Mouse (Mus musculus) MEL (cell line): ENCODE data around the gene Fas. TPM values are rescaled to one million over a fixed set of nuclear protein-coding genes. Genes with fewer than 3 reads are reported as not detected.
A peak's percentile ranks its signal among the peaks of the same experiment; 100 is the strongest.

Experiments
- DNase-seq: peaks from one replicate; pipeline ENCODE4 v3.0.0; 2011; ENCODE audit warnings: low read depth, low spot score
- H3K27ac ChIP-seq: 2 replicates; pipeline ENCODE4 v1.5.1; 2012; ENCODE audit warnings: low read depth, mild to moderate bottlenecking, control low read depth, low read length, moderate library complexity; ENCODE audit not compliant: control insufficient read depth
- H3K27me3 ChIP-seq, 2 experiments: fragments of 150-350 bp in 1 of 2; sonication (generic) in 1 of 2; 2 replicates each; pipeline ENCODE4 v1.6.1; 2012; ENCODE audit warnings: low read length in 2 of 2, mild to moderate bottlenecking in 2 of 2, improper control_type of control experiment in 1 of 2, moderate library complexity in 1 of 2; ENCODE audit not compliant: insufficient read depth in 2 of 2, control insufficient read depth in 1 of 2
- H3K36me3 ChIP-seq, 2 experiments: 2 replicates each; pipeline ENCODE4 v1.6.1; 2012 to 2014; ENCODE audit warnings: low read length in 2 of 2, improper control_type of control experiment in 1 of 2, inconsistent platforms in 1 of 2, mild to moderate bottlenecking in 1 of 2; ENCODE audit not compliant: insufficient read depth in 2 of 2, control insufficient read depth in 1 of 2
- H3K4me1 ChIP-seq, 2 experiments: fragments of 150-350 bp in 1 of 2; sonication (generic) in 1 of 2; 2 replicates each; pipeline ENCODE4 v1.6.1; 2012; ENCODE audit warnings: low read length in 2 of 2, improper control_type of control experiment in 1 of 2, mild to moderate bottlenecking in 1 of 2; ENCODE audit not compliant: insufficient read depth in 2 of 2, control insufficient read depth in 1 of 2
- H3K4me3 ChIP-seq, 2 experiments: fragments of 150-350 bp in 1 of 2; sonication (generic) in 1 of 2; 2 replicates each; pipeline ENCODE4 v1.5.1; 2012; ENCODE audit warnings: low read depth in 2 of 2, low read length in 2 of 2, mild to moderate bottlenecking in 2 of 2, moderate library complexity in 2 of 2, control low read depth in 1 of 2, improper control_type of control experiment in 1 of 2; ENCODE audit not compliant: control insufficient read depth in 1 of 2, insufficient read depth in 1 of 2
- H3K79me2 ChIP-seq: 2 replicates; pipeline ENCODE4 v1.6.1; 2012; ENCODE audit warnings: mild to moderate bottlenecking, low read length, moderate library complexity; ENCODE audit not compliant: control insufficient read depth, poor library complexity, insufficient read depth
- H3K9ac ChIP-seq: 2 replicates; pipeline ENCODE4 v1.6.1; 2012; ENCODE audit warnings: low read depth, mild to moderate bottlenecking, control low read depth, low read length, moderate library complexity; ENCODE audit not compliant: control insufficient read depth, poor library complexity, severe bottlenecking
- H3K9me3 ChIP-seq: fragments of 150-350 bp; sonication (generic); replicated peaks from 2 replicates; pipeline ENCODE4 v1.6.1; 2012; ENCODE audit warnings: mild to moderate bottlenecking, low read length, improper control_type of control experiment, moderate library complexity; ENCODE audit not compliant: insufficient read depth
- BHLHE40 ChIP-seq: IDR thresholded peaks from 2 replicates; pipeline ENCODE4 v1.6.1; 2012; ENCODE audit warnings: low read depth, mild to moderate bottlenecking, inconsistent platforms, low read length, improper control_type of control experiment, borderline replicate concordance
- CTCF ChIP-seq, 3 experiments: IDR thresholded peaks in 2 of 3; conservative IDR thresholded peaks in 1 of 3; 2 replicates each; pipeline ENCODE4 v1.5.1; 2011 to 2012; ENCODE audit warnings: low read length in 3 of 3, low read depth in 2 of 3, mild to moderate bottlenecking in 2 of 3, improper control_type of control experiment in 1 of 3, inconsistent platforms in 1 of 3, mixed read lengths in 1 of 3, moderate library complexity in 1 of 3; ENCODE audit not compliant: control insufficient read depth in 1 of 3, insufficient read depth in 1 of 3, poor library complexity in 1 of 3, severe bottlenecking in 1 of 3
- ELF1 ChIP-seq: IDR thresholded peaks from 2 replicates; pipeline ENCODE4 v1.6.1; 2014; ENCODE audit warnings: low read depth, mild to moderate bottlenecking, inconsistent platforms, low read length, improper control_type of control experiment, moderate library complexity
- EP300 ChIP-seq, 2 experiments: IDR thresholded peaks; 2 replicates each; pipeline ENCODE4 v1.6.1; 2011; ENCODE audit warnings: improper control_type of control experiment in 2 of 2, low read length in 2 of 2, low read depth in 1 of 2, mild to moderate bottlenecking in 1 of 2
- GATA1 ChIP-seq: IDR thresholded peaks from 2 replicates; pipeline ENCODE4 v1.6.1; 2011; ENCODE audit warnings: low read depth, low read length, improper control_type of control experiment
- HCFC1 ChIP-seq: IDR thresholded peaks from 2 replicates; pipeline ENCODE4 v1.6.1; 2012; ENCODE audit warnings: low read depth, mild to moderate bottlenecking, inconsistent platforms, low read length, improper control_type of control experiment, moderate library complexity
- MAFK ChIP-seq: IDR thresholded peaks from 2 replicates; pipeline ENCODE4 v1.6.1; 2011; ENCODE audit warnings: low read depth, mild to moderate bottlenecking, low read length, improper control_type of control experiment, borderline replicate concordance
- MAX ChIP-seq: IDR thresholded peaks from 2 replicates; pipeline ENCODE4 v1.6.1; 2011; ENCODE audit warnings: low read length, improper control_type of control experiment
- MAZ ChIP-seq: IDR thresholded peaks from 2 replicates; pipeline ENCODE4 v1.6.1; 2012; ENCODE audit warnings: low read depth, mild to moderate bottlenecking, inconsistent platforms, low read length, improper control_type of control experiment
- MEF2A ChIP-seq: IDR thresholded peaks from 2 replicates; pipeline ENCODE4 v1.6.1; 2014; ENCODE audit warnings: low read depth, mild to moderate bottlenecking, inconsistent platforms, low read length, improper control_type of control experiment; ENCODE audit not compliant: poor library complexity, insufficient replicate concordance, severe bottlenecking; ENCODE audit errors: extremely low read depth
- MYB ChIP-seq: IDR thresholded peaks from 2 replicates; pipeline ENCODE4 v1.6.1; 2011; ENCODE audit warnings: mild to moderate bottlenecking, low read depth, low read length, improper control_type of control experiment
- NELFE ChIP-seq: IDR thresholded peaks from 2 replicates; pipeline ENCODE4 v1.6.1; 2011; ENCODE audit warnings: low read depth, low read length, improper control_type of control experiment
- NRF1 ChIP-seq: IDR thresholded peaks from 2 replicates; pipeline ENCODE4 v1.6.1; 2014; ENCODE audit warnings: low read depth, mild to moderate bottlenecking, inconsistent platforms, low read length, improper control_type of control experiment, moderate library complexity; ENCODE audit not compliant: poor library complexity, insufficient read depth, severe bottlenecking
- POLR2A ChIP-seq, 2 experiments: IDR thresholded peaks; 2 replicates each; pipeline ENCODE4 v1.6.1; 2011 to 2012; ENCODE audit warnings: low read length in 2 of 2, mild to moderate bottlenecking in 2 of 2, control low read depth in 1 of 2, improper control_type of control experiment in 1 of 2, low read depth in 1 of 2, moderate library complexity in 1 of 2; ENCODE audit not compliant: control insufficient read depth in 1 of 2, insufficient read depth in 1 of 2, poor library complexity in 1 of 2
- POLR2AphosphoS2 ChIP-seq: IDR thresholded peaks from 2 replicates; pipeline ENCODE4 v1.6.1; 2011; ENCODE audit warnings: low read length, improper control_type of control experiment
- POLR2AphosphoS5 ChIP-seq: IDR thresholded peaks from 2 replicates; pipeline ENCODE4 v1.6.1; 2012; ENCODE audit warnings: low read depth, borderline replicate concordance, mild to moderate bottlenecking, inconsistent platforms, low read length, moderate library complexity, mixed read lengths
- RAD21 ChIP-seq: IDR thresholded peaks from 2 replicates; pipeline ENCODE4 v1.6.1; 2011; ENCODE audit warnings: mild to moderate bottlenecking, low read depth, low read length, improper control_type of control experiment
- RCOR1 ChIP-seq: IDR thresholded peaks from 2 replicates; pipeline ENCODE4 v1.6.1; 2012; ENCODE audit warnings: low read depth, mild to moderate bottlenecking, inconsistent platforms, low read length, improper control_type of control experiment
- TAL1 ChIP-seq: IDR thresholded peaks from 2 replicates; pipeline ENCODE4 v1.6.1; 2012; ENCODE audit warnings: mild to moderate bottlenecking, inconsistent platforms, low read length, moderate library complexity, mixed read lengths
- TBP ChIP-seq: IDR thresholded peaks from 2 replicates; pipeline ENCODE4 v1.8.0; 2011; ENCODE audit warnings: low read depth, low read length, improper control_type of control experiment
- TCF12 ChIP-seq: IDR thresholded peaks from 2 replicates; pipeline ENCODE4 v1.6.1; 2014; ENCODE audit warnings: low read depth, mild to moderate bottlenecking, inconsistent platforms, low read length, improper control_type of control experiment, moderate library complexity
- USF1 ChIP-seq: IDR thresholded peaks from 2 replicates; pipeline ENCODE4 v1.6.1; 2014; ENCODE audit warnings: low read depth, mild to moderate bottlenecking, inconsistent platforms, low read length, improper control_type of control experiment, moderate library complexity
- USF2 ChIP-seq, 2 experiments: IDR thresholded peaks; 2 replicates each; pipeline ENCODE4 v1.6.1; 2011 to 2012; ENCODE audit warnings: improper control_type of control experiment in 2 of 2, low read length in 2 of 2, borderline replicate concordance in 1 of 2, inconsistent platforms in 1 of 2, low read depth in 1 of 2, mild to moderate bottlenecking in 1 of 2; ENCODE audit not compliant: insufficient read depth in 1 of 2
- ZC3H11A ChIP-seq: IDR thresholded peaks from 2 replicates; pipeline ENCODE4 v1.6.1; 2012; ENCODE audit warnings: low read depth, mild to moderate bottlenecking, inconsistent platforms, low read length, improper control_type of control experiment
- ZNF384 ChIP-seq: IDR thresholded peaks from 2 replicates; pipeline ENCODE4 v1.6.1; 2012; ENCODE audit warnings: low read depth, mild to moderate bottlenecking, inconsistent platforms, low read length, improper control_type of control experiment
- polyA plus RNA-seq, 2 experiments: library from polyadenylated mRNA; stranded (reverse) in 1 of 2; unstranded in 1 of 2; fragments of >175 nt in 1 of 2; fragments of >200 nt in 1 of 2; gene quantifications; 2 replicates each; pipeline versions ENCODE4 v1.2.1 to v1.2.4; 2012; ENCODE audit warnings: low replicate concordance in 2 of 2, low read depth in 1 of 2; ENCODE audit not compliant: insufficient read length in 2 of 2, insufficient read depth in 1 of 2, missing spikeins in 1 of 2
- total RNA-seq: library from RNA; depleted of rRNA; stranded (reverse); fragments of 300-350 nt; gene quantifications from 2 replicates; pipeline ENCODE4 v1.2.3, GENCODE M21; 2012

Fas gene
- total and polyA plus RNA-seq, 3 experiments: not detected

DNA sequence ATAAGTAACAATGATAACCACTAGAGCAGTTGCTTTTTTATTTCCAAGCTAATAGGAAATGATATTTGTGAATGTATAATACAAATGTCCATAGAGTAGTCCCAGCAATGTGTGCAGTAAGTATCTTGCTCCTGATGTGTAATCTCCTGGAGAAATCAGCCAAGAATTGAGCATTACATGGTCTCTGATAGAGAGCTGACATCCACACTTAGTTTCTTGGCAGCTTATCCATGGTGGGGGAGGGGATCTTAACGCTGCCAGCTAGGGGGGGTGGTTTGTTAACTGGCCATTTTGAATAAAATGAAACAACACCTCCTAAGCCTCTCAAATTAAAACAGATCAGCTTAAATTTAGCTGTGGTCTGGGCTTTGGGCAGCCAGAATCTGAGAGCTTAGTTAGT lies 21.5 kb upstream of the Fas start:
- no peak for DNase-seq
- Histone ChIP-seq H3K9ac (no peak overlapping the region), H3K36me3 (peaks cover 0 to 10% of the 10 kb centered on the region in 2 experiments; a peak in 2 of 4 replicates), H3K4me1 (peaks cover 3 to 15% of the 10 kb centered on the region in 2 experiments; a peak in 3 of 4 replicates), H3K9me3 (no peaks in the 10 kb centered on the region), H3K79me2 (no peaks in the 10 kb centered on the region), H3K4me3 (no peak overlapping the region), H3K27ac (no peak overlapping the region), H3K27me3 (no peaks in the 10 kb centered on the region; a peak in 2 of 4 replicates)
- TF ChIP-seq BHLHE40 (no peak), RAD21 (no peak), USF2 (IDR thresholded peaks at IDR 0.05; ENCODE audit: borderline replicate concordance in 1 of 2, insufficient read depth in 1 of 2, low read depth in 1 of 2, low read length in 2 of 2) (no peak), HCFC1 (no peak), EP300 (IDR thresholded peaks at IDR 0.05; ENCODE audit: low read depth in 1 of 2, low read length in 2 of 2) (no peak), MAZ (no peak), USF1 (no peak), RCOR1 (no peak), MYB (no peak), MAX (no peak), POLR2AphosphoS5 (no peak), POLR2AphosphoS2 (no peak), MAFK (no peak), TCF12 (no peak), TAL1 (no peak), POLR2A (IDR thresholded peaks at IDR 0.05; ENCODE audit: control insufficient read depth in 1 of 2, insufficient read depth in 1 of 2, low read depth in 1 of 2, low read length in 2 of 2, poor library complexity in 1 of 2) (no peak), NELFE (no peak), ZC3H11A (no peak), TBP (no peak), CTCF (IDR thresholded peaks at IDR 0.05 in 2 of 3, conservative IDR thresholded peaks at IDR 0.05 in 1 of 3; ENCODE audit: control insufficient read depth in 1 of 3, insufficient read depth in 1 of 3, low read depth in 2 of 3, low read length in 3 of 3, poor library complexity in 1 of 3, severe bottlenecking in 1 of 3) (no peak)

DNA sequence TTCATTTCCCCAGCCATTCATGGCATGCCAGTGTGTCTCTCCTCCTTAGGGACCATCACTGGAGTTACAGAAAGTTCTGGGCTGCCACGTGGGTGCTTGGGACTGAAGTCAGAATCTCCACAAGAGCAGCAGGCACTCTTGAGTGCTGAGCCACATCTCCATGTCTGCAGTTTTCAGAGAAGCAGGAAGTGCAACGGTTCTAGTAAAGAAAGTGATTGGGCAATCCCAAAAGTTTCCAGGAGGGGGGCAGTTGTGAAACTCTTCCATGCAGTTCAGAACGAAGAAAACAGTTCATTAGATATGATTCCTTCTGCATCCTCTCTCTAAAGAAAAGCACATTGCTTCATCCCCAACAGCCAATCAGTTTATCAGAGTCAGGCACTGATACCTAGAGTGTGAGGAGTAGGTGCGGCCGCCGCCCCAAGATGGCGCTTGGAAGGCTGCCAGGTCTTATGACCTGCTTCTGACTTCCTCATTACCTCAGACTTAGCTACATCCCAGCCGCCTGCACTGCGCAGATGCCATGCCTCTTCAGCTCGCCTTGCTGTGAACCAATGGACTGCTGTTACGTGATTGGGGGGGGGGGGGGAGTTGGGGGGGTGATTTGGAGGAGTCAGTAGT lies 20.2 kb upstream of the Fas start:
- peak overlapping the region; percentile 24 to 41; a peak in 3 of 4 replicates for H3K4me3 ChIP-seq

More for the DNA sequence above, 20.2 kb upstream of the Fas start:
- peak; percentile 92 for DNase-seq
- Histone ChIP-seq H3K79me2 (no peaks in the 10 kb centered on the region), H3K4me1 (peaks cover 3 to 15% of the 10 kb centered on the region in 2 experiments; a peak in 3 of 4 replicates), H3K9me3 (no peaks in the 10 kb centered on the region), H3K36me3 (peaks cover 0 to 10% of the 10 kb centered on the region in 2 experiments; a peak in 2 of 4 replicates), H3K9ac (peak overlapping the region; percentile 12; the same call in 1 of the 2 replicates), H3K27me3 (no peaks in the 10 kb centered on the region), H3K27ac (peak overlapping the region; percentile 25; the same call in 1 of the 2 replicates)
- TF ChIP-seq RCOR1 (peak; percentile 74), MEF2A (no peak), ZNF384 (no peak), EP300 (IDR thresholded peaks at IDR 0.05; ENCODE audit: low read depth in 1 of 2, low read length in 2 of 2) (peak in 1 of 2 experiments; percentile 57), MAZ (0 out of 2 replicates have a peak, but pooled peaks have one; percentile 39), ELF1 (0 out of 2 replicates have a peak, but pooled peaks have one; percentile 31), HCFC1 (no peak), USF1 (peak; percentile 60), BHLHE40 (no peak), GATA1 (0 out of 2 replicates have a peak, but pooled peaks have one; percentile 28), TCF12 (0 out of 2 replicates have a peak, but pooled peaks have one; percentile 5), NELFE (0 out of 2 replicates have a peak, but pooled peaks have one; percentile 31), ZC3H11A (no peak), NRF1 (peak; percentile 67)
